Mouse (Mus musculus) limb, embryonic 12.5 days (tissue): ENCODE measurements around the gene Efna5. TPM values are rescaled to one million over a fixed set of nuclear protein-coding genes. Genes with fewer than 3 reads are reported as not detected.
A peak's percentile ranks its signal among the peaks of the same experiment; 100 is the strongest.

Experiments
- ATAC-seq: fragments of 200-750 bp; cut with Nextera tagmentation; 2 replicates; pipeline ENCODE4 v1.8.0; 2017; ENCODE audit warnings: low read depth, moderate TSS enrichment; ENCODE audit not compliant: insufficient number of reproducible peaks, insufficient read depth, low FRiP score, low TSS enrichment
- H3K27ac ChIP-seq: fragments of 300-500 bp; sonication (generic); 2 replicates; pipeline ENCODE4 v1.5.1; 2016; ENCODE audit warnings: mild to moderate bottlenecking, moderate library complexity
- H3K27me3 ChIP-seq: fragments of 300-500 bp; sonication (generic); 2 replicates; pipeline ENCODE4 v1.6.1; 2016; ENCODE audit warnings: mild to moderate bottlenecking, moderate library complexity
- H3K36me3 ChIP-seq: fragments of 300-500 bp; sonication (generic); 2 replicates; pipeline ENCODE4 v1.6.1; 2016; ENCODE audit warnings: mild to moderate bottlenecking, moderate library complexity
- H3K4me1 ChIP-seq: fragments of 300-500 bp; sonication (generic); replicated peaks from 2 replicates; pipeline ENCODE4 v1.6.1; 2016
- H3K4me2 ChIP-seq: fragments of 300-500 bp; sonication (generic); 2 replicates; pipeline ENCODE4 v1.6.1; 2016; ENCODE audit warnings: mild to moderate bottlenecking, moderate library complexity
- H3K4me3 ChIP-seq: fragments of 300-500 bp; sonication (generic); replicated peaks from 2 replicates; pipeline ENCODE4 v1.5.1; 2016; ENCODE audit warnings: mild to moderate bottlenecking
- H3K9ac ChIP-seq: fragments of 300-500 bp; sonication (generic); replicated peaks from 2 replicates; pipeline ENCODE4 v1.6.1; 2016; ENCODE audit warnings: mild to moderate bottlenecking, moderate library complexity
- H3K9me3 ChIP-seq: fragments of 300-500 bp; sonication (generic); 2 replicates; pipeline ENCODE4 v1.6.1; 2016; ENCODE audit warnings: mild to moderate bottlenecking, moderate library complexity
- WGBS: fragments of 180-500 bp; shearing (Covaris S2); methylation state at CpG from one replicate; pipeline ENCODE4 v1.1.7; 2016; 5-methylcytosine and 5-hydroxymethylcytosine counted together
- polyA plus RNA-seq: library from polyadenylated mRNA; unstranded; fragments of >200 nt; fragmentation: Nextera tagmentation; extraction: Ambion mirVana; gene quantifications from 2 replicates; pipeline ENCODE4 v1.2.1, GENCODE M21; 2016

Gene Efna5
- polyA plus RNA-seq, 1 experiment from 2014 or later, result 38.2 TPM

DNA sequence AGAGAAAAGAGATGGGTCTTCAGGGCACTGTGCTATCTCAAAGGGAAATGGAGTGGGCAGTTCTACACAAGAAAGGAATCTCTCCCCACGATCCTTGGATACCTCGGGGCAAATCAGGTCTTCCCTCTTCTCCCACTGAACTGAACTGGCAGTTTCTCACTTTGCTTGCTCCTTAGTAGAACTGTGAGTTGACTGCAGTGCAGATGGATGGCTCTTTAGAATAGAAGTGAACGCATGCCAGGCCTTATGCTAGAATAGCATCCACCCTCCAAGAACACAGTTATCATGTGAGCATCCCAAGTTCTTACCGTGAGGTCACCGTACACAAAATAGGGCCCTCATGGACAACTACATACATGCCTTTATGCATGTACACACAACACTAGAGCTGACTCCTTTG lies 155.0 kb downstream of the Efna5 start:
- Histone ChIP-seq H3K9ac (no peak overlapping the region), H3K4me3 (no peak overlapping the region), H3K9me3 (no peaks in the 10 kb centered on the region), H3K4me1 (peaks cover 34% of the 10 kb centered on the region), H3K27ac (no peak overlapping the region), H3K27me3 (no peaks in the 10 kb centered on the region), H3K36me3 (no peaks in the 10 kb centered on the region), H3K4me2 (no peak overlapping the region)
- 67% methylated on average over 5 of the region's 5 CpGs for WGBS
- no peak for ATAC-seq

DNA sequence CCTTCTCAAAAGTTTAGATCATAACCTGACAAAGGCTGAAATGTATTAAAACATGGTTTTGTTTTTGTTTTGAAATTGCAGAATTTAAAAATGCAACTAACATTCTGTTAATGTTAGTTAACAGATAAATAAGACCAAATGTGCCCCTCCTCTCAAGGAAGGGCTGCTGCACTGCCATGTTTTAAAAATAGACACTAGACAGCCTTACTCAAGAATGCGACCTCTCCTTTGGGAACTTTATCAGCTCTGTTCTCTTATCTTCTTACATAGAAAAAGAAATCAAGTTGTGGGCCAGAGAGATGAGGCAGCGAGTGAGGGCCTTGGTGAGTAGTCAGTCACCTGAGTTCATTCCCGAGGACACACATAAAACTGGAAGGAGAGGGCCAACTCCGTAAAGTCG lies 158.2 kb downstream of the Efna5 start:
- WGBS, result 82% methylated on average over 5 of the region's 5 CpGs

DNA sequence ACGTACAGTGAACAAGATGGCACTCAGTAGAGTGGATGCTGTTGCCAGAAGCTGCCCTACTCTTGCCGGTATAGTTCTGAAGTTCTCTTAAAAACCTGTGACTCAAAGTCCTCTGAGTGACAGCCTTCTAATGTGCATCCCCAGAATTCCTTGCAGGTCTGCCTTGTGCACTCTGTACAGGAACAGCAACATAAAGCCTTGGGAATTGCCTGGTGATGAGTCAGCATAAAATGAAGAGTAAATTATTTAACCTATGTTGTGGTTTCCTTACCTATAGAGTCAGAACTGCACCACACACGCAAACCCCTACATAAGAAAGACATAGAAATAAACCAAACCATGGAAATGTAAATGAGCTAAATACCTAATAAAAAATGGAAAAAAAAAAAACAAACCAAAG lies 159.5 kb downstream of the Efna5 start:
- Histone ChIP-seq H3K9ac (no peak overlapping the region), H3K36me3 (no peaks in the 10 kb centered on the region), H3K27me3 (no peaks in the 10 kb centered on the region), H3K4me3 (no peak overlapping the region), H3K27ac (no peak overlapping the region), H3K4me2 (no peak overlapping the region), H3K9me3 (no peaks in the 10 kb centered on the region), H3K4me1 (peaks cover 30% of the 10 kb centered on the region)
- ATAC-seq, result no peak
- WGBS, result 87% methylated on average over 3 of the region's 3 CpGs

More for the DNA sequence above, 158.2 kb downstream of the Efna5 start:
- Histone ChIP-seq H3K4me1 (peaks cover 17% of the 10 kb centered on the region), H3K27ac (no peak overlapping the region), H3K4me2 (no peak overlapping the region), H3K9me3 (no peaks in the 10 kb centered on the region), H3K9ac (no peak overlapping the region), H3K27me3 (no peaks in the 10 kb centered on the region), H3K36me3 (no peaks in the 10 kb centered on the region), H3K4me3 (no peak overlapping the region)
- no peak for ATAC-seq

DNA sequence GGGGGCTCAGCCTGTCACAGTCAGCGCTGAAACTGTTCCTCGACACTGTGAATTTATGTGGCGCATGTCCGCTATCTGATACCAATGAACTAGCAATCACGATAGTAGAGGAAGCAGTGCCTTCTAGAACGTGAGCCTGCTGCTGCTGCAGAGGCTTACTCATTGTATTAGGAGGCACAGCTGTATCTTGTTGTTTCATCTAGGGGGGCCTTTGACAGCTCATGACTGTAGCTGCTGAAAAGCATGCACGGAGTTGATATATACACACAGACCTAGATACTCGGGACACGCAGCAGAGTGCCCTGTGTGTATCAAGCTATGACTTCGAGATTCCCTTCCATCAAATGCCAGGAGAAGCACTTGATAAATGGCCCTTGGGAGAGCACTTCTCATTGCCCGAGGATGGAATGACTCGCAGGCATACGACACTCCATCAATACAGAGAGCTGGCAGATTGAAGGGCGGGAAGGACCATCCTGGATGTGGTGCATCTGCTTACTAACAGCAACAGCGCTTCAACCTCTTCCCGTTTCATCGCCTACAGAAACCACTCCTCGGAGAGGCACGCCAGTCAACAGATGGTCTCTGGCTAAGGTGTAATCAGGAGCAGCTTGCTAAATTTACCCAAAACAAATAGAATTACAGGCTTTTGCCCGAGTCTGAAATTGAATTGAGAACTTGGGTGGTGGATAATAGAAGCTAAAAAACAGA lies 160.2 kb downstream of the Efna5 start:
- WGBS, result 64% methylated on average over 20 of the region's 20 CpGs
- no peak for ATAC-seq

DNA sequence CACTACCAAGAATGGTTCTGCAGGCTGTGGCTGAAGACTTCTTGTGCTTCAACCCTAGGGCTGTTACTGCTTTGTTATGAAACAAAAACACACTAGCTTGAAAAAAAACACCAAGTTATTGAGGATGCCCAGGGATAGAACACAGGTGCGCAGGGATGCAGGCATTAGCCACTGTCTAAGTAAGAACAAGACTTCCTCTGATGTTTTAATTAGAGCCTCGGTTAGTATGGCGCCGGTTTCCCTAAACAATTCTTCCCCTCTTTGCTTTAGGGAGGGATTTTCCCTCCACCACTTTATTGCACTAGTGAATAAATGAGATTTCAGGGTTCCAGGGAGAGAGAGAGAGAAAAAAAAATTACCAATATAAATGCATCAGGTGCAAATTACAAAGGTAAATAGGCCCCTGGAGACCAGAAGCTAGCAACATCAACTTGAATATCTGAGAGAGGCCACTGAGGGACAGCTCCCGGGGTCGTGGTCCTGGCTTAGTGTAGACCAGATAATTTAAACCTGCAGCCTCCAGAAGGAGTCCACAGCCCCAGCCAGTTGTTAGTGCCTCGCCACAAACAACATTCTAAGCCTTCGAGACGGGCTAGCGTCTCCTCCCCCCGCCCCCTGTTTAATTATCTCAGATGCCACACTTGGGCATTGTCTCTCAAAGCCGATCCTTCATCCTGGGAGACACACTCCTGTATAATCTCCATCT lies 163.5 kb downstream of the Efna5 start:
- no peaks in the 10 kb centered on the region for H3K9me3 ChIP-seq
- 26% methylated on average over 12 of the region's 12 CpGs for WGBS
- no peaks in the 10 kb centered on the region for H3K36me3 ChIP-seq
- no peak overlapping the region for H3K4me2 ChIP-seq
- ATAC-seq, result no peak
- no peaks in the 10 kb centered on the region for H3K27me3 ChIP-seq
- no peak overlapping the region for H3K4me3 ChIP-seq
- no peak overlapping the region for H3K9ac ChIP-seq
- H3K4me1 ChIP-seq, result peaks cover 41% of the 10 kb centered on the region
- no peak overlapping the region for H3K27ac ChIP-seq

More for the DNA sequence above, 160.2 kb downstream of the Efna5 start:
- Histone ChIP-seq H3K36me3 (no peaks in the 10 kb centered on the region), H3K4me2 (no peak overlapping the region), H3K4me1 (peaks cover 33% of the 10 kb centered on the region), H3K9ac (no peak overlapping the region), H3K4me3 (no peak overlapping the region), H3K27me3 (no peaks in the 10 kb centered on the region), H3K9me3 (no peaks in the 10 kb centered on the region), H3K27ac (no peak overlapping the region)

DNA sequence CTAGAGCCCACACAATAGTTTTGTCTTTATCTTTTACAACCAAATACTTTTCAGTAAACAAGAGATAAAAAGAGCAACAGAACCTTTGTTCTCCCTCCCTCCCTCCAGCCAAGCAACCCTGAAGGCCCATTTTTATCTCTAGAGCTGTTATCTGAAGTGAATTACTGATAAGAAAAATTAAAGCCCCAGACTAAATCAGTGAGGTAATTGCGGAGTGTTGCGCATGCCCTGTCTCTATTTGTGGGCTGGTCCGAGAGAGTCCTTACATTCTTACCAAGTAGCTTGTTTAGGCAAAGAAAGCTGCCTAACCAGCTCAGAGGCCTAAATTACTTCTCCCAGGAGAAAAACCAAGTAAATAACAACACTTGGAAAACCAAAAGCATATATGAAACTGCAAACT lies 167.7 kb downstream of the Efna5 start:
- no peak overlapping the region for H3K27ac ChIP-seq
- no peak for ATAC-seq
- no peaks in the 10 kb centered on the region for H3K36me3 ChIP-seq

DNA sequence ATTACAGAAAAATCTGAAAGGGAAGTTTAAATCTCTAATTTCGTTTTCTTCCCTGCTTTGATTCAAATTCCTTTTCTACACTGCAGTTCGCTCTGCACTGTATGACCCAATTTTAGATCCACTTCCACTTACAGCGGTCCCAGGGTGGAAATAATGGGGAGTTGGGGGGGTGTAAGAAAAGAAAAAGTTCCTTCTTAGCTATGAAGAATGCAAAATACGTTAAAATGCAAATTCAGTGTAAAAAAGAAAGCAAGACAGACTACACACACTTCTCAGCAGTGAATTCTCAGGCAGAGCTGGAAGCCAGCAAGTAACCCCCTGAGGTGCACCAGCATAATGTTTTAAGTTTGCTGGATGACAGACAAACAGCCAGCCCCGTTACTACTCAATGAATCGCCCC lies 174.7 kb downstream of the Efna5 start:
- H3K36me3 ChIP-seq, result no peaks in the 10 kb centered on the region
- H3K4me3 ChIP-seq, result no peak overlapping the region
- H3K9me3 ChIP-seq, result no peaks in the 10 kb centered on the region
- WGBS, result 65% methylated on average over 6 of the region's 6 CpGs
- no peaks in the 10 kb centered on the region for H3K27me3 ChIP-seq
- ATAC-seq, result no peak
- no peak overlapping the region for H3K4me2 ChIP-seq
- H3K27ac ChIP-seq, result no peak overlapping the region
- peaks cover 25% of the 10 kb centered on the region for H3K4me1 ChIP-seq
- no peak overlapping the region for H3K9ac ChIP-seq

More for the DNA sequence above, 167.7 kb downstream of the Efna5 start:
- Histone ChIP-seq H3K4me3 (no peak overlapping the region), H3K9me3 (no peaks in the 10 kb centered on the region), H3K9ac (no peak overlapping the region), H3K27me3 (no peaks in the 10 kb centered on the region), H3K4me1 (peaks cover 25% of the 10 kb centered on the region), H3K4me2 (no peak overlapping the region)
- 81% methylated on average over 3 of the region's 3 CpGs for WGBS

DNA sequence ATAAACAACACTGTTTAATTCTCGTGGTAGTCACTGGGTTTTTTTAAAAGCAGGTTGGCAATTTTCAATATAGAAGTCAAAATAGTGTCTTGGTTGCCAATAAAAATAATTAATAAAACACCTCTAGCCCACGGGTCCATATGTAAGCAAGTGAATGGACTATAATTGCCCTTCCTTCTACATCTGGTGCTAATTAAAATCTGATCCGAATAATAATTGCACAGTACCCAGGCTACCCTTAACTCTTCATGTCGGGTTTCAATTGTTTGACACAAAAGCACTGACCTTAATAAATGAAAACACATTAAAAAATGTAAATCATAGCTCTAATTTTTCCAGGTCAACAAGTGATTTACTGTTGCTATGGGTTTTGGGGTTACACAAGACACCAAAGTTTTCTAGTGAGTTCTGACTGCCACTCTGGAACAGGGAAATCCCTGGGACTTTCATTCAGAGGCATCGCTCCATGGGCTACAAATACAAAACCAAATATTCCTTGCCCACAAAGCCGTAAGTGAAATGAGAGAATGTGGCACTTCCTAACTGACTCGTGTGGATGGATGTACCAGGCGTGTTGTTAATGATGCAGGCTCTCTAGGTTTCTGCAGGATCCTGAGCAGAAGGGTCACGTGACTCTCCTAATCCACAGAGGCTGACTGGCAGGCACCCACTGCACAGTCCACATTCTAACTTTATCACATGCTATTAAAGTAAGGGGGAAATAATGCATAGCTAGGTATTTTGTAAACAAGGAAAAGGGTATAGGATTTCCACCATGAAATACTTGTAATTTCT lies 178.9 kb downstream of the Efna5 start:
- H3K36me3 ChIP-seq, result no peaks in the 10 kb centered on the region
- no peak overlapping the region for H3K27ac ChIP-seq
- no peaks in the 10 kb centered on the region for H3K9me3 ChIP-seq
- H3K4me1 ChIP-seq, result peaks cover 55% of the 10 kb centered on the region
- no peak overlapping the region for H3K4me3 ChIP-seq
- ATAC-seq, result peak; percentile 73
- 11% methylated on average over 9 of the region's 9 CpGs for WGBS
- H3K27me3 ChIP-seq, result no peaks in the 10 kb centered on the region
- peak overlapping the region; percentile 38 for H3K4me2 ChIP-seq
- no peak overlapping the region for H3K9ac ChIP-seq

DNA sequence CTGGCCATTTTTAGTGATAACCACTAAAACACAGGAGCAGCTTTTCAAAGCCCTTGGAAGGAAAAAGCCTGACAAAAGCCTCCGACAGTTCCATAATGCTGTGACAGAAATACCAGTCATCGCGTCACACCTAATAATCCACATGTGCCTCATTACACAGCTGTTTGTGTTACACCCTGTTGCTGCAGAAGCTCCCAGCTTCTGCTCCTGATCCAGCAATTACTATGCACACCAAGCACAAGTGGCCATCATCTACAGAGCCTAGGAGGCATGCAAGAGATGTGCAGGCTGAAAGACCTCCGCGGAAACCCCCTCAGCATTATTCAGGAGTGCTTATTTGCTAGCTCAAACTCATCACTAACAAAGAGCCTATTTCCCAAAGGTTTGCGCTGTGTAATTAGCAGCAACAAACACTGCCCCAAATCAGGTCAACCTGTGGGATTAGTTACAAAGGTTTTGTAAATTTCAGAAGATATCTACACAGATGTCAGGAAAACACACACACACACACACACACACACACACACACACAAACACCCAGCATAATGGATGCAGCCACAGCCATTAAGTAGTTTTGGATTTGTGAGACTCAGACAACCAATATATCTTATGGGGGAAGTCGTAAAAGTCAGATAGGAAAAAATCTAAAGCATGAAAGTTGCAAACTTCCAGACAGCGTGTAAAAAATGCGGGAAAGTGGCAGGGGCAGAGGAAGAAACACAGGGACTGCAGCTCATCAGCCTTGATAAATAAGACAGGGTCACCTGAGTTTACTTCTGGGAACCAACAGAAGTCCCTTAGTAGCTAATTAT lies 180.1 kb downstream of the Efna5 start:
- H3K4me3 ChIP-seq, result no peak overlapping the region
- no peaks in the 10 kb centered on the region for H3K9me3 ChIP-seq
- peaks cover 55% of the 10 kb centered on the region for H3K4me1 ChIP-seq
- peak; percentile 37; the same call in 1 of the 2 replicates for ATAC-seq
- WGBS, result 3% methylated on average over 9 of the region's 9 CpGs
- no peak overlapping the region for H3K9ac ChIP-seq
- no peaks in the 10 kb centered on the region for H3K36me3 ChIP-seq
- H3K27ac ChIP-seq, result 0 out of 2 replicates have a peak overlapping the region, but pooled peaks have one; percentile 3
- H3K4me2 ChIP-seq, result peak overlapping the region; percentile 38
- no peaks in the 10 kb centered on the region for H3K27me3 ChIP-seq

DNA sequence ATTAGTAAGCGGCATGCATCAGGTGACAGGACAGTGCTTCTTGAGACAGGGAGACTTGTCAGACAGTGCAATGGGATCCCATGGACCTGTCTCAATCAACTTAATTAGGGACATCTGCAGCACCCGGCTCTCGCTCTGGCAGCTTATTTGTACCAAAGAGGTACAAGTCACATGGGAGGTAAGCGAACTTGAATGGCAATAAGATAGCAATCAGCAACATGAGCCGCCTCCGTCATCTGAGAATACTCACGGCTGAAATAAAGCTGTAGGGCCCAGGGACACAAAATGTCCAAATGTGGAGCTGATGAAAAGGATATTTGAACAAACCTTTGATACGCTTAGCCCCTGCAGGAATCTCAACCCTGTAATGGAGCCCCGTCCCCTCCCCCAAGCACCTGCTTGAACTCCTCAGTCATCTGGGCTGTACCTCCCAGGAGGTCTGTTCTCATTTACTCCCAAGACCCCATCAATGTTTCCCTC lies 186.1 kb downstream of the Efna5 start:
- no peak for ATAC-seq
- no peak overlapping the region for H3K27ac ChIP-seq
- whole genome bisulfite sequencing, result 25% methylated on average over 9 of the region's 9 CpGs
- H3K9me3 ChIP-seq, result no peaks in the 10 kb centered on the region
- peaks cover 32% of the 10 kb centered on the region for H3K4me1 ChIP-seq
- no peak overlapping the region for H3K4me2 ChIP-seq
- H3K36me3 ChIP-seq, result no peaks in the 10 kb centered on the region
- H3K4me3 ChIP-seq, result no peak overlapping the region
- H3K27me3 ChIP-seq, result 0 out of 2 replicates have a peak, but pooled peaks cover 4% of the 10 kb centered on the region
- H3K9ac ChIP-seq, result no peak overlapping the region
